Mouse (Mus musculus) brown adipose tissue, adult 24 weeks (tissue): ENCODE data around the gene Olfr1257. TPM values are rescaled to one million over a fixed set of nuclear protein-coding genes. Genes with fewer than 3 reads are reported as not detected.
"Not testable (repeated sequence)": the region's sequence is repeated elsewhere in the genome, so short reads cannot be mapped to it uniquely, and the experiment has no call there.

Experiments
- H3K27ac ChIP-seq: fragments of 200-500 bp; replicated peaks from 2 replicates; pipeline ENCODE4 v1.5.1; 2012; ENCODE audit warnings: low read depth, mild to moderate bottlenecking, low read length
- H3K4me1 ChIP-seq: fragments of 200-500 bp; 2 replicates; pipeline ENCODE4 v1.6.1; 2012; ENCODE audit warnings: low read length, mixed read lengths; ENCODE audit not compliant: control insufficient read depth, insufficient read depth, insufficient read length
- H3K4me3 ChIP-seq: fragments of 200-500 bp; 2 replicates; pipeline ENCODE4 v1.5.1; 2012; ENCODE audit warnings: low read depth, mild to moderate bottlenecking, low read length, moderate library complexity; ENCODE audit not compliant: insufficient read depth
- polyA plus RNA-seq: library from polyadenylated mRNA; stranded (reverse); fragments of >200 nt; gene quantifications from 2 replicates; pipeline ENCODE4 v1.2.4, GENCODE M21; 2012; ENCODE audit not compliant: missing spikeins, insufficient read depth, insufficient read length

Gene Olfr1257
- polyA plus RNA-seq, result not detected in 2 replicates

DNA sequence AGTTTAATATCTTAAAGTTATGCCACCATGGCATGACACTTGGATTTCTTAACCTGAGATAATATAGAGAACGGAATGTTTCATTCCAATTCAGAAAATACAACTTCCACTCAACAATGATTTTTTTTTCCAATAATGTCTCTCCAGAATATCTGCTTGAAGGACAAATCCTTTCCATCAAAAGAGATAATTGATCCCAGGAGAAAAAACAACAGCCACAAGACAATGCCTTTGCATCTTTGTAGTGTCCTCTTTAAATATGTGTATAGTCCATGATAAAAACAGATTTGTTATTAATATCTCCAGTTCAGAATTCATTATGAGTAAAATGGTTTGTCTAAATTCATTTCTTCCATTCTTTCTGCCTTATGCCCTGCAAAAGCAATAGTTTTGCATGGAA lies at the start of gene Olfr1257:
Gene Olfr1257, plus strand, starts transcription at position 301 of the 400 bp plus-strand sequence.
- H3K27ac ChIP-seq, result no peak within 1 kb of the TSS
- H3K4me3 ChIP-seq, result no peak within 1 kb of the TSS
- H3K4me1 ChIP-seq, result no peaks in the 10 kb centered on the region

DNA sequence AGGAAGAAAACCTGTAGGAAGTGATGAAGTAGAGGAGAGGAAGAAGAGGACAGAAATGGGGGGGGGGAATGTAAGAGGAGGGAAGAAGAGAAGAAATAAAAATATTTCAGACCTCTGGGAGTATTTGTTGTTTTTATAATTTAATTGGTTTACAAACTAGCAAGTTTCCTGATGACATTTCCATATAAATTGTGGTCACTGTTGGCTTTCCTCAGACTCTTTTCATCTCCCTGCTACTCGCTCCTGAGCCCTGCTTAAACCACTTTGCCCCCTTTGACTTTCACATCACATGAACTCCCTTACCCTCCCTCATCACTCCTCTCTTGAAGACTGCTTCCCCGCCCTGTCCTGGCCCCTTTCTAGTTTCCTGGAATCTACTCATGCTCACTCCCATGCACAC lies 36.8 kb upstream of the Olfr1257 start, which contains the start of gene Olfr1256:
Gene Olfr1256, minus strand, starts transcription at position 101 of the 400 bp plus-strand sequence.
- Histone ChIP-seq H3K4me1 (no peaks in the 10 kb centered on the region), H3K27ac (no peak within 1 kb of the TSS), H3K4me3 (no peak within 1 kb of the TSS)

DNA sequence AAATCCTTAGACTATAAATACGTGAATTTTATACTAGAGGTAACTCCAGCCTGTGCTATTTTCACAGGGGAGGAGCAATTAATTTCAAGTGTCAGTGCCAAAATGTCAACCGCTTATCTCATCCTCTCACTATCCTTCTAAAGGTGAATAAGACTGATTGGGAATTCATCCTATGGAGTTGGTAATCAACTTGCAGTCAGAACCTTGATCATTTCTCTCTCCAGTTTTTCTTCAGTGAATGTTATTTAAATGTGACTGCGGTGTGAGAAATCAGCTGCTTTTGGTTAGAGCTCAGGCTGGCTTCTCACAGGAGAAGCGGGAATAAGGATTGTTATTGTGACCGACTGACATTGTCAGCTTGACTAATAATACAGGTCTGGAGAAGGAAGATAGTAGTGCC lies 30.1 kb upstream of the Olfr1257 start, which contains the start of gene Olfr48:
Gene Olfr48, minus strand, starts transcription at position 101 of the 400 bp plus-strand sequence.
- H3K4me1 ChIP-seq, result no peaks in the 10 kb centered on the region
- H3K27ac ChIP-seq, result no peak within 1 kb of the TSS
- no peak within 1 kb of the TSS for H3K4me3 ChIP-seq

DNA sequence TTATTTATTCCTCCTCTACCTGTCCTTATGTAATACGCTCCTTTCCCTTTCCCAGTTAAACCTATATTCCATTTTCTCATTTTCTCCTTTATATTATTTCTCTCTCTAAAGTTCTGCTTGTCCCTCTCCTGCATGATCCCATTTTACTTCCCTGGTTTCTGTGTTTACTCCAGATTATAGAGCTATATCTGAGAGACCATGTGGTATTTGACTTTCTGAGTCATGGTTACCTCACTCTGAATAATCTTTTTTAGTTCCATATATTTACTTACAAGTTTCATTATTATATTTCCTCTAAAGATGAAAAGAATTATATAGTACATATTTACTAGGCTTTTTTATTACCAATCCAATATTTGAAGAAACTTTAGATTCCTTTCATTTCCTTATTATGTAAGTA lies 29.0 kb upstream of the Olfr1257 start:
- H3K4me3 ChIP-seq, result no peak overlapping the region
- no peak overlapping the region for H3K27ac ChIP-seq
- H3K4me1 ChIP-seq, result no peaks in the 10 kb centered on the region

DNA sequence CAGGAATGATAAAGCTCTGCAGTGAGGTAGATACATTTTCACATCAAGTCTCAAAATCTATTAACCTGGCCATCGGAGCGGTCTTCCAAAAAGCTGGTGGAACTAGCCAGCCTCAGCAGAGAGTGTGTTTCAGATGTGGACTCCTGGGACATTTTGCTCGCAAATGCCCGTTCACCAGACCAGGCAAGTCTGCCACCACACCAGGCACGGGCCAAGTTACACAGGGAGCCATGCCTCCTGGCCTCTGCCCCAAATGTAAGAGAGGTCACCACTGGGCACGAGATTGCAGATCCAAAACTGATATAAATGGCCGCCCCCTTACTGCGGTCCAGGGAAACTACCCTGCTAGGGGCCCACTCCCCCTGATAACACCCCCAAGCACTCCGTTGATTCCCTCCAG lies 34.4 kb downstream of the Olfr1257 start:
- H3K4me3 ChIP-seq, H3K4me1 ChIP-seq: not testable (repeated sequence)

DNA sequence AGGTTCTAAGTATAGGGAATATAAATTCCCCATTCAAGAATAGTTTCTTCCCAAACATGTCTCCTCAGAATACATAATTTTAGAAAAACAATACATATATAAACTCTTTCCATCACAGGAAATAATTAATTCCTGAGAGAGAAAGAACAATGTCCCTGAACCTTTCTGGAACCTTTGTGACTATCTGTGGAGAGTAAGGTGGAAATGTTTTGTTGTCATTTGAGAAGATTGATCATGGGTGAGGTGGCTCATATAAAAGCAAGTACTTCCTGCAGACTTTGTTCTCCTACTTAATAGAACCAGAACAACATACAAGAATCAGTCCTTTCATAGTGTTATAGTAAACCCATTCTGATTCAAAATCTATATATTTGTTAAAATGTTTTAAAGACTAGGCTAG lies 48.8 kb downstream of the Olfr1257 start, which contains the start of gene Olfr1258:
Gene Olfr1258, plus strand, starts transcription at position 301 of the 400 bp plus-strand sequence.
- no peaks in the 10 kb centered on the region for H3K4me1 ChIP-seq
- no peak within 1 kb of the TSS for H3K27ac ChIP-seq
- no peak within 1 kb of the TSS for H3K4me3 ChIP-seq

More for the DNA sequence above, 34.4 kb downstream of the Olfr1257 start:
- H3K27ac ChIP-seq, result not testable (repeated sequence)

Other genes starting within 250 kb of the Olfr1257 start
- not detected in 2 replicates for gene Olfr1249, start 243.5 kb upstream of the Olfr1257 start, polyA plus RNA-seq
- not detected in 2 replicates for gene Olfr1250, start 217.0 kb upstream of the Olfr1257 start, polyA plus RNA-seq
- not detected in 2 replicates for gene Olfr1251, start 206.5 kb upstream of the Olfr1257 start, polyA plus RNA-seq
- gene Olfr1252, start 153.4 kb upstream of the Olfr1257 start, polyA plus RNA-seq, result not detected in 2 replicates
- gene Olfr1253, start 121.3 kb upstream of the Olfr1257 start, polyA plus RNA-seq, result not detected in 2 replicates
- not detected in 2 replicates for gene Olfr1254, start 84.8 kb upstream of the Olfr1257 start, polyA plus RNA-seq
- not detected in 2 replicates for gene Olfr1255, start 66.4 kb upstream of the Olfr1257 start, polyA plus RNA-seq
- gene Olfr1256, start 36.9 kb upstream of the Olfr1257 start, polyA plus RNA-seq, result not detected in 2 replicates
- gene Olfr48, start 30.2 kb upstream of the Olfr1257 start, polyA plus RNA-seq, result not detected in 2 replicates
- gene Olfr1258, start 48.9 kb downstream of the Olfr1257 start, polyA plus RNA-seq, result not detected in 2 replicates
- not detected in 2 replicates for gene Olfr1259, start 70.2 kb downstream of the Olfr1257 start, polyA plus RNA-seq
- gene Olfr1260, start 95.9 kb downstream of the Olfr1257 start, polyA plus RNA-seq, result not detected in 2 replicates
- gene Olfr1261, start 112.8 kb downstream of the Olfr1257 start, polyA plus RNA-seq, result not detected in 2 replicates
- not detected in 2 replicates for gene Olfr1262, start 121.7 kb downstream of the Olfr1257 start, polyA plus RNA-seq
- not detected in 2 replicates for gene Olfr1263, start 133.7 kb downstream of the Olfr1257 start, polyA plus RNA-seq
- not detected in 2 replicates for gene Olfr1264, start 147.1 kb downstream of the Olfr1257 start, polyA plus RNA-seq
- not detected in 2 replicates for gene Olfr1265, start 156.9 kb downstream of the Olfr1257 start, polyA plus RNA-seq
- not detected in 2 replicates for gene Olfr140, start 185.2 kb downstream of the Olfr1257 start, polyA plus RNA-seq
- gene Olfr1269, start 243.0 kb downstream of the Olfr1257 start, polyA plus RNA-seq, result not detected in 2 replicates